Mouse (Mus musculus): ENCODE measurements around the gene Nprl2. TPM values are rescaled to one million over a fixed set of nuclear protein-coding genes. Genes with fewer than 3 reads are reported as not detected.

The Nprl2 gene
- polyA plus RNA-seq, 1 experiment from 2014 or later = 36.7 TPM

- 27% methylated on average over 16 of the region's 16 CpGs for WGBS
- H3K36me3 ChIP-seq (replicated peaks) = peaks cover 45% of the 10 kb centered on the region
- peaks cover 69% of the 10 kb centered on the region for H3K4me1 ChIP-seq
- H3K27me3 ChIP-seq (ENCODE audit: poor library complexity, severe bottlenecking) = no peaks in the 10 kb centered on the region
- H3K4me3 ChIP-seq = peak within 1 kb of the TSS; percentile 52
- DNase-seq (ENCODE audit: extremely low spot score, low spot score) = peak; percentile 87
- H3K9me3 ChIP-seq = peaks cover 3% of the 10 kb centered on the region; the same call in 1 of the 2 replicates
- peak within 1 kb of the TSS; percentile 86 for H3K27ac ChIP-seq
Observed at GRCm38 (mm10) chr9:107576357-107577107, 34.5 kb downstream of the Nprl2 start, which contains the start of gene Hyal1. Hyal1 (plus strand) TSS chr9:107576927.

GRCm38 (mm10) chr9:107577871-107578270, 35.8 kb downstream of the Nprl2 start:
- WGBS = 94% methylated on average over 10 of the region's 10 CpGs
- H3K27me3 ChIP-seq (ENCODE audit: poor library complexity, severe bottlenecking) = no peaks in the 10 kb centered on the region

GRCm38 (mm10) chr9:107578587-107578986, 36.6 kb downstream of the Nprl2 start, which contains the start of gene Naa80:
Naa80 (plus strand) TSS chr9:107578887.
- H3K36me3 ChIP-seq (replicated peaks) = peaks cover 36% of the 10 kb centered on the region
- H3K27me3 ChIP-seq (ENCODE audit: poor library complexity, severe bottlenecking) = no peaks in the 10 kb centered on the region
- 88% methylated on average over 3 of the region's 3 CpGs for WGBS
- peaks cover 2% of the 10 kb centered on the region; the same call in 1 of the 2 replicates for H3K9me3 ChIP-seq
- peak within 1 kb of the TSS; percentile 92 for H3K27ac ChIP-seq
- DNase-seq (ENCODE audit: extremely low spot score, low spot score) = no peak
- H3K4me1 ChIP-seq = peaks cover 69% of the 10 kb centered on the region
- H3K4me3 ChIP-seq = peak within 1 kb of the TSS; percentile 4; the same call in 1 of the 2 replicates

More at GRCm38 (mm10) chr9:107577871-107578270, 35.8 kb downstream of the Nprl2 start:
- H3K4me3 ChIP-seq = no peak overlapping the region
- H3K9me3 ChIP-seq = peaks cover 3% of the 10 kb centered on the region; the same call in 1 of the 2 replicates
- no peak for DNase-seq (ENCODE audit: extremely low spot score, low spot score)
- peaks cover 36% of the 10 kb centered on the region for H3K36me3 ChIP-seq (replicated peaks)
- no peak overlapping the region for H3K27ac ChIP-seq
- peaks cover 69% of the 10 kb centered on the region for H3K4me1 ChIP-seq

GRCm38 (mm10) chr9:107579023-107579900, 37.2 kb downstream of the Nprl2 start:
- 96% methylated on average over 14 of the region's 14 CpGs for WGBS

GRCm38 (mm10) chr9:107580501-107581317, 38.7 kb downstream of the Nprl2 start, which contains the start of gene Hyal3:
Hyal3 (plus strand) TSS chr9:107580818.
- peak within 1 kb of the TSS; percentile 69 for H3K4me3 ChIP-seq
- H3K36me3 ChIP-seq (replicated peaks) = peaks cover 19% of the 10 kb centered on the region
- peak within 1 kb of the TSS; percentile 92 for H3K27ac ChIP-seq
- peaks cover 66% of the 10 kb centered on the region for H3K4me1 ChIP-seq
- H3K9me3 ChIP-seq = no peaks in the 10 kb centered on the region
- under 1% methylated on average over 32 of the region's 32 CpGs for WGBS
- no peaks in the 10 kb centered on the region for H3K27me3 ChIP-seq (ENCODE audit: poor library complexity, severe bottlenecking)
- DNase-seq (ENCODE audit: extremely low spot score, low spot score) = peak; percentile 82

More at GRCm38 (mm10) chr9:107579023-107579900, 37.2 kb downstream of the Nprl2 start:
- Histone ChIP-seq H3K27ac (peak overlapping the region; percentile 92), H3K36me3 (replicated peaks) (peaks cover 32% of the 10 kb centered on the region), H3K4me1 (peaks cover 69% of the 10 kb centered on the region), H3K4me3 (peak overlapping the region; percentile 4; the same call in 1 of the 2 replicates), H3K9me3 (no peaks in the 10 kb centered on the region), H3K27me3 (ENCODE audit: poor library complexity, severe bottlenecking) (no peaks in the 10 kb centered on the region)
- DNase-seq (ENCODE audit: extremely low spot score, low spot score) = no peak

GRCm38 (mm10) chr9:107581584-107581983, 39.6 kb downstream of the Nprl2 start:
- Histone ChIP-seq H3K27me3 (ENCODE audit: poor library complexity, severe bottlenecking) (no peaks in the 10 kb centered on the region), H3K4me3 (peak overlapping the region; percentile 69), H3K27ac (peak overlapping the region; percentile 92), H3K4me1 (peaks cover 59% of the 10 kb centered on the region), H3K36me3 (replicated peaks) (peaks cover 19% of the 10 kb centered on the region), H3K9me3 (no peaks in the 10 kb centered on the region)
- 80% methylated on average over 4 of the region's 4 CpGs for WGBS
- DNase-seq (ENCODE audit: extremely low spot score, low spot score) = no peak

GRCm38 (mm10) chr9:107582509-107583062, 40.6 kb downstream of the Nprl2 start:
- peaks cover 56% of the 10 kb centered on the region for H3K4me1 ChIP-seq
- 0 out of 2 replicates have a peak overlapping the region, but pooled peaks have one; percentile 92 for H3K27ac ChIP-seq
- no peak for DNase-seq (ENCODE audit: extremely low spot score, low spot score)
- H3K36me3 ChIP-seq (replicated peaks) = peaks cover 19% of the 10 kb centered on the region
- no peaks in the 10 kb centered on the region for H3K9me3 ChIP-seq
- no peaks in the 10 kb centered on the region for H3K27me3 ChIP-seq (ENCODE audit: poor library complexity, severe bottlenecking)
- peak overlapping the region; percentile 0; the same call in 1 of the 2 replicates for H3K4me3 ChIP-seq
- 90% methylated on average over 7 of the region's 7 CpGs for WGBS

GRCm38 (mm10) chr9:107583174-107583573, 41.1 kb downstream of the Nprl2 start:
- 94% methylated on average over 14 of the region's 14 CpGs for WGBS
- Histone ChIP-seq H3K4me3 (peak overlapping the region; percentile 0; the same call in 1 of the 2 replicates), H3K27ac (no peak overlapping the region), H3K36me3 (replicated peaks) (peaks cover 19% of the 10 kb centered on the region), H3K9me3 (no peaks in the 10 kb centered on the region), H3K4me1 (peaks cover 55% of the 10 kb centered on the region), H3K27me3 (ENCODE audit: poor library complexity, severe bottlenecking) (no peaks in the 10 kb centered on the region)
- DNase-seq (ENCODE audit: extremely low spot score, low spot score) = no peak

- Histone ChIP-seq H3K4me1 (peaks cover 43% of the 10 kb centered on the region), H3K36me3 (replicated peaks) (peaks cover 38% of the 10 kb centered on the region), H3K27ac (peak overlapping the region; percentile 36), H3K27me3 (ENCODE audit: poor library complexity, severe bottlenecking) (no peaks in the 10 kb centered on the region), H3K4me3 (peak overlapping the region; percentile 82; the same call in 1 of the 2 replicates), H3K9me3 (no peaks in the 10 kb centered on the region)
- no peak for DNase-seq (ENCODE audit: extremely low spot score, low spot score)
- 92% methylated on average over 5 of the region's 5 CpGs for WGBS
Observed at GRCm38 (mm10) chr9:107586504-107586903, 44.5 kb downstream of the Nprl2 start.

GRCm38 (mm10) chr9:107586974-107587832, 45.2 kb downstream of the Nprl2 start, which contains the start of gene Ifrd2:
Ifrd2 (plus strand) TSS chr9:107587642.
- peak within 1 kb of the TSS; percentile 82 for H3K4me3 ChIP-seq
- WGBS = 14% methylated on average over 46 of the region's 46 CpGs
- DNase-seq (ENCODE audit: extremely low spot score, low spot score) = peak; percentile 95
- peaks cover 45% of the 10 kb centered on the region for H3K36me3 ChIP-seq (replicated peaks)
- peaks cover 36% of the 10 kb centered on the region for H3K4me1 ChIP-seq
- H3K27me3 ChIP-seq (ENCODE audit: poor library complexity, severe bottlenecking) = no peaks in the 10 kb centered on the region
- peak within 1 kb of the TSS; percentile 90 for H3K27ac ChIP-seq
- no peaks in the 10 kb centered on the region for H3K9me3 ChIP-seq
